Mouse (Mus musculus): Measurements from ENCODE around the gene Whrn.

- TF ChIP-seq CTCF (IDR thresholded peaks at IDR 0.05; ENCODE audit: low read depth) = no peak
- no peak for TF ChIP-seq EP300 (IDR thresholded peaks at IDR 0.05; ENCODE audit: low read depth)
Measured at GRCm38 (mm10) chr4:63426308-63426707, 69.5 kb downstream of the Whrn start.
